Mouse (Mus musculus): ENCODE measurements around the gene Fcgr4. TPM values are rescaled to one million over a fixed set of nuclear protein-coding genes. Genes with fewer than 3 reads are reported as not detected.

The Fcgr4 gene
- polyA plus RNA-seq, 1 experiment from 2014 or later = 0.55 TPM

- no peak for ATAC-seq (ENCODE audit: insufficient number of reproducible peaks, insufficient read depth, low FRiP score, low TSS enrichment, low read depth)
- Histone ChIP-seq H3K36me3 (no peaks in the 10 kb centered on the region), H3K27ac (no peak overlapping the region), H3K9ac (no peak overlapping the region), H3K27me3 (no peaks in the 10 kb centered on the region), H3K4me1 (no peaks in the 10 kb centered on the region), H3K9me3 (no peaks in the 10 kb centered on the region), H3K4me3 (no peak overlapping the region), H3K4me2 (no peak overlapping the region)
- 83% methylated on average over 6 of the region's 6 CpGs for WGBS
These were observed 1.9 kb upstream of the Fcgr4 start for GRCm38 (mm10) chr1:171016676-171017356.

GRCm38 (mm10) chr1:171017468-171018158, 1.1 kb upstream of the Fcgr4 start:
- no peaks in the 10 kb centered on the region for H3K27me3 ChIP-seq
- H3K27ac ChIP-seq = no peak overlapping the region
- no peak overlapping the region for H3K4me2 ChIP-seq
- no peaks in the 10 kb centered on the region for H3K4me1 ChIP-seq
- H3K36me3 ChIP-seq = no peaks in the 10 kb centered on the region
- no peaks in the 10 kb centered on the region for H3K9me3 ChIP-seq
- no peak overlapping the region for H3K9ac ChIP-seq
- no peak for ATAC-seq (ENCODE audit: insufficient number of reproducible peaks, insufficient read depth, low FRiP score, low TSS enrichment, low read depth)
- WGBS = 49% methylated on average over 6 of the region's 6 CpGs
- H3K4me3 ChIP-seq = no peak overlapping the region

GRCm38 (mm10) chr1:171019311-171019950, 711 bp downstream of the Fcgr4 start:
- Histone ChIP-seq H3K4me2 (no peak overlapping the region), H3K4me1 (no peaks in the 10 kb centered on the region), H3K27ac (no peak overlapping the region), H3K27me3 (no peaks in the 10 kb centered on the region), H3K9ac (no peak overlapping the region), H3K9me3 (no peaks in the 10 kb centered on the region), H3K4me3 (no peak overlapping the region), H3K36me3 (no peaks in the 10 kb centered on the region)
- ATAC-seq (ENCODE audit: insufficient number of reproducible peaks, insufficient read depth, low FRiP score, low TSS enrichment, low read depth) = no peak
- WGBS = 80% methylated on average over 7 of the region's 7 CpGs

- Histone ChIP-seq H3K4me2 (no peak overlapping the region), H3K4me1 (peaks cover 12% of the 10 kb centered on the region; the same call in 1 of the 2 replicates), H3K4me3 (no peak overlapping the region), H3K9me3 (no peaks in the 10 kb centered on the region), H3K9ac (no peak overlapping the region), H3K27ac (no peak overlapping the region), H3K27me3 (peaks cover 54% of the 10 kb centered on the region), H3K36me3 (no peaks in the 10 kb centered on the region)
- ATAC-seq (ENCODE audit: insufficient number of reproducible peaks, insufficient read depth, low FRiP score, low TSS enrichment, low read depth) = no peak
- WGBS = 89% methylated on average over 3 of the region's 3 CpGs
These were observed 13.0 kb downstream of the Fcgr4 start for GRCm38 (mm10) chr1:171031752-171032151.

GRCm38 (mm10) chr1:171032691-171033090, 14.0 kb downstream of the Fcgr4 start:
- peak overlapping the region; percentile 64 for H3K4me3 ChIP-seq
- peak; percentile 27; the same call in 1 of the 2 replicates for ATAC-seq (ENCODE audit: insufficient number of reproducible peaks, insufficient read depth, low FRiP score, low TSS enrichment, low read depth)
- peaks cover 54% of the 10 kb centered on the region for H3K27me3 ChIP-seq
- no peak overlapping the region for H3K27ac ChIP-seq
- H3K9me3 ChIP-seq = no peaks in the 10 kb centered on the region
- no peaks in the 10 kb centered on the region for H3K36me3 ChIP-seq
- H3K9ac ChIP-seq = peak overlapping the region; percentile 65
- H3K4me2 ChIP-seq = peak overlapping the region; percentile 92
- peaks cover 12% of the 10 kb centered on the region; the same call in 1 of the 2 replicates for H3K4me1 ChIP-seq
- WGBS = 5% methylated on average over 10 of the region's 10 CpGs

- no peaks in the 10 kb centered on the region for H3K36me3 ChIP-seq
- H3K9me3 ChIP-seq = no peaks in the 10 kb centered on the region
- H3K4me3 ChIP-seq = peak overlapping the region; percentile 64
- ATAC-seq (ENCODE audit: insufficient number of reproducible peaks, insufficient read depth, low FRiP score, low TSS enrichment, low read depth) = no peak
- WGBS = under 1% methylated on average over 16 of the region's 16 CpGs
- peaks cover 54% of the 10 kb centered on the region for H3K27me3 ChIP-seq
- H3K4me1 ChIP-seq = peaks cover 12% of the 10 kb centered on the region; the same call in 1 of the 2 replicates
- H3K4me2 ChIP-seq = peak overlapping the region; percentile 92
- H3K27ac ChIP-seq = no peak overlapping the region
- peak overlapping the region; percentile 65 for H3K9ac ChIP-seq
These were observed 14.5 kb downstream of the Fcgr4 start for GRCm38 (mm10) chr1:171033196-171033595.

- Histone ChIP-seq H3K9me3 (no peaks in the 10 kb centered on the region), H3K27ac (no peak overlapping the region), H3K4me2 (peak overlapping the region; percentile 92), H3K9ac (peak overlapping the region; percentile 65), H3K27me3 (peaks cover 54% of the 10 kb centered on the region), H3K4me3 (peak overlapping the region; percentile 64), H3K36me3 (no peaks in the 10 kb centered on the region), H3K4me1 (peaks cover 12% of the 10 kb centered on the region; the same call in 1 of the 2 replicates)
- WGBS = under 1% methylated on average over 20 of the region's 20 CpGs
- peak; percentile 57; the same call in 1 of the 2 replicates for ATAC-seq (ENCODE audit: insufficient number of reproducible peaks, insufficient read depth, low FRiP score, low TSS enrichment, low read depth)
These were observed 15.0 kb downstream of the Fcgr4 start for GRCm38 (mm10) chr1:171033756-171034155.

- H3K4me2 ChIP-seq = peak overlapping the region; percentile 92
- no peak for ATAC-seq (ENCODE audit: insufficient number of reproducible peaks, insufficient read depth, low FRiP score, low TSS enrichment, low read depth)
- peak overlapping the region; percentile 64 for H3K4me3 ChIP-seq
- H3K9ac ChIP-seq = peak overlapping the region; percentile 52
- WGBS = 5% methylated on average over 11 of the region's 11 CpGs
- H3K9me3 ChIP-seq = no peaks in the 10 kb centered on the region
- H3K27ac ChIP-seq = no peak overlapping the region
- no peaks in the 10 kb centered on the region for H3K36me3 ChIP-seq
- H3K4me1 ChIP-seq = peaks cover 12% of the 10 kb centered on the region; the same call in 1 of the 2 replicates
- peaks cover 51% of the 10 kb centered on the region for H3K27me3 ChIP-seq
These were observed 15.5 kb downstream of the Fcgr4 start for GRCm38 (mm10) chr1:171034201-171034600.

- peak overlapping the region; percentile 19; the same call in 1 of the 2 replicates for H3K4me3 ChIP-seq
- no peaks in the 10 kb centered on the region for H3K9me3 ChIP-seq
- no peaks in the 10 kb centered on the region for H3K36me3 ChIP-seq
- H3K27ac ChIP-seq = no peak overlapping the region
- 48% methylated on average over 11 of the region's 11 CpGs for WGBS
- H3K9ac ChIP-seq = no peak overlapping the region
- H3K4me2 ChIP-seq = peak overlapping the region; percentile 92
- peaks cover 44% of the 10 kb centered on the region for H3K27me3 ChIP-seq
- no peak for ATAC-seq (ENCODE audit: insufficient number of reproducible peaks, insufficient read depth, low FRiP score, low TSS enrichment, low read depth)
- H3K4me1 ChIP-seq = peaks cover 12% of the 10 kb centered on the region; the same call in 1 of the 2 replicates
These were observed 16.9 kb downstream of the Fcgr4 start for GRCm38 (mm10) chr1:171035611-171036010.

- peak overlapping the region; percentile 42 for H3K4me3 ChIP-seq
- H3K9ac ChIP-seq = no peak overlapping the region
- no peak for ATAC-seq (ENCODE audit: insufficient number of reproducible peaks, insufficient read depth, low FRiP score, low TSS enrichment, low read depth)
- H3K4me2 ChIP-seq = peak overlapping the region; percentile 69
- H3K27me3 ChIP-seq = peaks cover 33% of the 10 kb centered on the region
- H3K9me3 ChIP-seq = no peaks in the 10 kb centered on the region
- 3% methylated on average over 22 of the region's 22 CpGs for WGBS
- peaks cover 12% of the 10 kb centered on the region; the same call in 1 of the 2 replicates for H3K4me1 ChIP-seq
- H3K36me3 ChIP-seq = no peaks in the 10 kb centered on the region
- H3K27ac ChIP-seq = no peak overlapping the region
These were observed 18.0 kb downstream of the Fcgr4 start for GRCm38 (mm10) chr1:171036550-171037324.
